Mouse (Mus musculus) hindbrain, embryonic 12.5 days (tissue): Measurements from ENCODE around the gene Lmna. TPM values are rescaled to one million over a fixed set of nuclear protein-coding genes. Genes with fewer than 3 reads are reported as not detected.

ENCODE experiments used
- ATAC-seq: fragments of 200-750 bp; cut with Nextera tagmentation; 2 replicates; pipeline ENCODE4 v1.8.0; 2017; ENCODE audit warnings: moderate TSS enrichment; ENCODE audit not compliant: low FRiP score
- H3K27ac ChIP-seq: fragments of 300-500 bp; sonication (generic); 2 replicates; pipeline ENCODE4 v1.5.1; 2016; ENCODE audit warnings: mild to moderate bottlenecking
- H3K27me3 ChIP-seq: fragments of 300-500 bp; sonication (generic); 2 replicates; pipeline ENCODE4 v1.6.1; 2016; ENCODE audit warnings: mild to moderate bottlenecking
- H3K36me3 ChIP-seq: fragments of 300-500 bp; sonication (generic); 2 replicates; pipeline ENCODE4 v1.6.1; 2016; ENCODE audit warnings: mild to moderate bottlenecking
- H3K4me1 ChIP-seq: fragments of 300-500 bp; sonication (generic); 2 replicates; pipeline ENCODE4 v1.6.1; 2016
- H3K4me2 ChIP-seq: fragments of 300-500 bp; sonication (generic); replicated peaks from 2 replicates; pipeline ENCODE4 v1.6.1; 2016; ENCODE audit warnings: mild to moderate bottlenecking
- H3K4me3 ChIP-seq: fragments of 300-500 bp; sonication (generic); 2 replicates; pipeline ENCODE4 v1.5.1; 2016; ENCODE audit warnings: mild to moderate bottlenecking
- H3K9ac ChIP-seq: fragments of 300-500 bp; sonication (generic); 2 replicates; pipeline ENCODE4 v1.6.1; 2016; ENCODE audit warnings: mild to moderate bottlenecking, moderate library complexity
- H3K9me3 ChIP-seq: fragments of 300-500 bp; sonication (generic); replicated peaks from 2 replicates; pipeline ENCODE4 v1.6.1; 2016; ENCODE audit warnings: mild to moderate bottlenecking
- WGBS: fragments of 180-500 bp; shearing (Covaris S2); methylation state at CpG from one replicate; pipeline ENCODE4 v1.1.7; 2016; 5-methylcytosine and 5-hydroxymethylcytosine counted together
- polyA plus RNA-seq: library from polyadenylated mRNA; unstranded; fragments of >200 nt; fragmentation: Nextera tagmentation; extraction: Ambion mirVana; gene quantifications from 2 replicates; pipeline ENCODE4 v1.2.1, GENCODE M21; 2016

Gene Lmna
- polyA plus RNA-seq, 1 experiment from 2014 or later, result 48.9 TPM

- no peaks in the 10 kb centered on the region for H3K27me3 ChIP-seq
- ATAC-seq, result no peak
- 80% methylated on average over 7 of the region's 7 CpGs for WGBS
- no peak overlapping the region for H3K27ac ChIP-seq
- H3K4me1 ChIP-seq, result peaks cover 44% of the 10 kb centered on the region
- H3K4me3 ChIP-seq, result no peak overlapping the region
- no peaks in the 10 kb centered on the region for H3K9me3 ChIP-seq
- H3K4me2 ChIP-seq, result no peak overlapping the region
- H3K9ac ChIP-seq, result no peak overlapping the region
- H3K36me3 ChIP-seq, result no peaks in the 10 kb centered on the region
These were observed 3.9 kb upstream of the Lmna start for GRCm38 (mm10) chr3:88513546-88514115.

DNA sequence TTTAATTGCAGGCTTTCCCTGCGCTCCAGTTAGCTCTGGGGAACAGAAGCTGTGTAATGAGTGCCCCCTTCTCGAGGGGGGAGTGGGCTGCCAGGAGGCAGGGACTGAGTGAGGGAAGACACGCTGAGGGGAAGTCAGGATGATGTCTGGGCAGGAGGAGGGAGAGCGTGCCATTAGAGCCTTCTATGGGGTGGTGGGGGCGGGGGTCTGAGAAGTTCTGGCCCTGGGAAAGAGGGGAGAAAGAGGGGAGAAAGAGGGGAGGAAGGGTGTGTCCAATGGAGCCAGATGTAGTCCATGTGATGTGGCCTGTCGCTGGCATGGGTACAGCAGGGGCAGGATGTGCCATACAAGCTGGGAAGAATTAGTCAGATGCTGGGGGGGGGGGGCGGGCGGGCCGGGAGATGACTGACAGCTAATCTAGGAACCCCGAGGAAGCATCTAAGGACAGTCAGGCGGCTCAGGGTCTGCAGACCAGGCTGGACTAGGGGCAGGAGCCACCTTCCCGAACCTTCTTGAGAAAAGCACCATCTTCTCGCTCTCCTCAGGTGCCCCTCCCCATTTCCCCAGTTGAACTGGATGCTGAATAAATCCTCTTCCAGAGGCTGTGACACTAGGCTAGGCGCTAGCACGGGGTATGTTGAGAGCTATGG lies 3.3 kb upstream of the Lmna start:
- Histone ChIP-seq H3K4me1 (peaks cover 44% of the 10 kb centered on the region), H3K36me3 (no peaks in the 10 kb centered on the region), H3K9me3 (no peaks in the 10 kb centered on the region), H3K4me3 (no peak overlapping the region), H3K27me3 (no peaks in the 10 kb centered on the region), H3K27ac (peak overlapping the region; percentile 53; the same call in 1 of the 2 replicates), H3K4me2 (no peak overlapping the region), H3K9ac (peak overlapping the region; percentile 35; the same call in 1 of the 2 replicates)
- no peak for ATAC-seq
- WGBS, result 42% methylated on average over 14 of the region's 15 CpGs

DNA sequence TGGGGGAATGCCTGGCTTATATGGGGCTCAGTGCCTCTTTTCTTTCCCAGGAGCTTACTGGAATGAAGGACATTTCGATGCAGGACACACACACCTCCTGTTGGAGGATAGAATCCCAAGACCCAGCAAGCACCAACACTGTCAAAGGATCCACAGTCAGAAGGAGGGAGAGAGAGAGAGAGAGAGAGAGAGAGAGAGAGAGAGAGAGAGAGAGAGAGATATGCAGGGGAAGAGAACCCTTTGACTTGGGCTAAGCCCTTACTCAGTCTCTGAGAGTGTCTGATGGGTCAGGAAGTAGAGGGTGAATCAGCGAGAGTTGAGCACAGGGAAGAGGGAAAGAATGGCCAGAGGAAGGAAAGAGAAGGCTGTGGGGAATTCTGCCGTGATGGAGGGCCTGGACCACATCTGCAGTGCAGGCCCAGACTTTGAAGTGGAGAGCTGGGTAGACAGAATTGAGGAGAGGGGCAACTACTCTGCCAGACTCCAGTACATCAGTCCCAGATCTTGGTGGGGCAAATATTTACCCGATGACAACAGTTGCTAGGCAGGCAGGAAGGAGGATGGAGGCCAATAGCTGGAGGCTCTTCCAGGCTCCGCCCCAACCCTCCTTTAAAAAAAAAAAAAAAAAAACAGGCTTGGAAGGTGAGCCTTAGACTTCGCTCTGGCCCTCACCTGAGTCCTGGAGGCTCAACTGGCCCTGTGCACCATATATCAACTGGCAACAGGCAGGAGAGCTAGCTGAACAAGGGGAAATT lies 2.6 kb upstream of the Lmna start:
- H3K27me3 ChIP-seq, result no peaks in the 10 kb centered on the region
- ATAC-seq, result no peak
- H3K36me3 ChIP-seq, result no peaks in the 10 kb centered on the region
- H3K27ac ChIP-seq, result peak overlapping the region; percentile 53
- no peak overlapping the region for H3K4me3 ChIP-seq
- no peak overlapping the region for H3K4me2 ChIP-seq
- H3K9ac ChIP-seq, result 0 out of 2 replicates have a peak overlapping the region, but pooled peaks have one; percentile 35
- H3K4me1 ChIP-seq, result peaks cover 44% of the 10 kb centered on the region
- WGBS, result 35% methylated on average over 6 of the region's 6 CpGs
- H3K9me3 ChIP-seq, result no peaks in the 10 kb centered on the region

DNA sequence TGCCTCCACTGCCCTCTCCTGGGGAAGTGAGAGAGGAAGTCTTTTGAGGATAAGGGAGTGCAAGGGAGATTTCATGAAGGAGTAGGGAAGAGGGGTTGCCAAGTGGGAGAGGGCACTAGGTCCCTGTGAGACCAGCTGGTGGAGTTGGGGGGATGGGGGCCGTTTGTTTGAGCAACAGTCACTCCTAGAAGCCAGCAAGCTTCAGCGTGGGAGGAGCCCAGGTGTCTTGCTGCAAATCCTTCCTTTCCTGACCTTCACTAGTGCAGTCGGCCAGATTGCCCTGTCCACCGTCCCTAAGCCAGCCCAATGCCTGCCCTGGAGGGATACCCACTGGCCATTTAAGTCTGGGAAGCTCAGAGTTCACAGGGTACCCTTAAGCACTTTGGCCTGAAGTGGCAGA lies 1.8 kb upstream of the Lmna start:
- H3K4me2 ChIP-seq, result no peak overlapping the region
- no peak overlapping the region for H3K27ac ChIP-seq
- 62% methylated on average over 4 of the region's 4 CpGs for WGBS
- H3K9me3 ChIP-seq, result no peaks in the 10 kb centered on the region
- peaks cover 44% of the 10 kb centered on the region for H3K4me1 ChIP-seq
- H3K9ac ChIP-seq, result no peak overlapping the region
- H3K27me3 ChIP-seq, result no peaks in the 10 kb centered on the region
- no peak overlapping the region for H3K4me3 ChIP-seq
- ATAC-seq, result no peak
- no peaks in the 10 kb centered on the region for H3K36me3 ChIP-seq

DNA sequence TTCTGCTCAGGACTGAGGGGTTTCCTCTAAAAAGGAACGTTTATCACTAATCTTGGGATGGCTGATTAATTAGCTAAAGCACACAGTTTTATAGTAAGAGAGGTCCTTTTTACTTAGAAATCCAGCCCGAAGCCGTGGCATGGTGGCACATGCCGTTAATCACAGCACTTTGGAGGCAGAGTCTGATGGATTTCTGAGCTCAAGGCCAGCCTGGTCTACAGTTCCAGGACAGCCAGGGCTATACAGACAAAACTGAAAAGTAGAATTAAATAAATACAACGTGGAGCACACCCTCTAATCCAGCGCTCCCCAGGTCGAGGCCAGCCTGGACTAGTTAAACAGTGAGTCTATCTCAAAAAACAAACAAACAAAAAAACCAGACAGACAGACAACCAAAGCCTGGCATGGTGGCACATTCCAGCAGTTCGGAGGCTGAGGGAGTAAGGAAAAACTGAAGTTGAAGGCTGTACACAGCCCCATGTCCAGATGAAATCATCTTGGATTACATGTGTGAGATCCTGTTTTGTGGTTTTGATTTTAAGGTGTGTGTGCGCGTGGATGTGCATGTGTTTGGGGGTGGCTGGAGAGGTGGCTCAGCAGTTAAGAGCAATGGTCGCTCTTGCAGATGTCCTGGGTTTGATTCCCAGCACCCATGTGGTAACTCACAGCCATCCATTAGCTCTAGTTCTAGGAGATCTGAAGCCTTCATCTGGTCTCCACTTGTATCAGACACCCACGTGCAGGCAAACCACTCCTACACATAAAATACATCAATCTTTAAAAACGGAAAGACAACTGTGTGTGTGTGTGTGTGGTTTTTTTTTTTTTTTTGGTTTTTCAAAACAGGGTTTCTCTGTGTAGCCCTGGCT lies 899 bp upstream of the Lmna start:
- H3K4me2 ChIP-seq, result peak overlapping the region; percentile 56
- ATAC-seq, result no peak
- no peaks in the 10 kb centered on the region for H3K9me3 ChIP-seq
- H3K9ac ChIP-seq, result peak overlapping the region; percentile 59
- no peaks in the 10 kb centered on the region for H3K36me3 ChIP-seq
- no peaks in the 10 kb centered on the region for H3K27me3 ChIP-seq
- peaks cover 44% of the 10 kb centered on the region for H3K4me1 ChIP-seq
- WGBS, result 56% methylated on average over 13 of the region's 13 CpGs
- H3K4me3 ChIP-seq, result peak overlapping the region; percentile 31
- H3K27ac ChIP-seq, result peak overlapping the region; percentile 91

- Histone ChIP-seq H3K27ac (peak overlapping the region; percentile 91), H3K9me3 (no peaks in the 10 kb centered on the region), H3K36me3 (no peaks in the 10 kb centered on the region), H3K4me2 (peak overlapping the region; percentile 56), H3K4me1 (peaks cover 47% of the 10 kb centered on the region), H3K9ac (peak overlapping the region; percentile 59), H3K4me3 (peak overlapping the region; percentile 31), H3K27me3 (peaks cover 2% of the 10 kb centered on the region)
- 73% methylated on average over 3 of the region's 3 CpGs for WGBS
- peak; percentile 33 for ATAC-seq
These were observed 506 bp downstream of the Lmna start for GRCm38 (mm10) chr3:88509250-88509649.

DNA sequence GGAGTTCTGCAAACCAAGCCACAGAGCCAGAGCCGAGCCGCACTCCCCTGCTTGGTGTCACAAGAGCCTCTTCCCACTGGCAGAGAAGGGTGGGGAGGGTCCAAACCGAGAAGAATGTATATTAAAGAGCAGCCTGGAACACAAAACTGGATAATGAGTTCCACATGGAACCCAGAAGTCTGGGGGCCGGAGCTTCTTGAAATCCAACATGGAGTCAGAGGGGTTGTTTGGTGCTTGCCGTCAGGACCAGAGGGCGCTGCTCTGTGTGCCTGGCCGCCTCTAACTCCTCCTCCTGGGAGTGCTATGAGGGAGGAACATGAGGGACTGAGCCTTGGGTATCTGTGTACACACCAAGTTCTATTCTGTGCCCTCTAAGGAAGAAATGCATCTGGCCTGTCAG lies 4.0 kb downstream of the Lmna start:
- H3K4me1 ChIP-seq, result peaks cover 43% of the 10 kb centered on the region
- H3K36me3 ChIP-seq, result no peaks in the 10 kb centered on the region
- no peak overlapping the region for H3K4me3 ChIP-seq
- H3K4me2 ChIP-seq, result no peak overlapping the region
- 48% methylated on average over 7 of the region's 7 CpGs for WGBS
- no peak overlapping the region for H3K9ac ChIP-seq
- ATAC-seq, result no peak
- H3K27ac ChIP-seq, result peak overlapping the region; percentile 2; the same call in 1 of the 2 replicates
- H3K9me3 ChIP-seq, result no peaks in the 10 kb centered on the region
- H3K27me3 ChIP-seq, result peaks cover 31% of the 10 kb centered on the region

DNA sequence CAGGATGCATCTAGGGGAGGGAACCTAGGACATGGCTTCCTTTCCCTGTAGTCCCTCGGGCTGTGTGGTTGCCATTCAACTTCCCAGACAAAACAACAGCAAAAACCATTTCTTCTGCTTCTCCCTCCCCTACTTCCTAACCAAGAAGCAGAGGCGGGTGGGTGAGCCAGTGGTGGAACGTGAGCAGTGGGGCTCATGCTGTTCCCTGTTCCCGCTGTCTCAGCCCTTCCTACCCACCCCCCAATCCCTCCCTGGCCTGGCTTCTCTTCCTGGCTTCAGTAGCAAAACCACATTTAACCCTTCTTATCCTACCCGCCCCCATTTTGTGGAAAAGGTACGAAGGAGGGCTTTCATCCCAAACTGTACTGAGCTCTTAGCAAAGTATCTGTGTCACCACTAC lies 4.7 kb downstream of the Lmna start:
- Histone ChIP-seq H3K27me3 (peaks cover 35% of the 10 kb centered on the region), H3K27ac (no peak overlapping the region), H3K4me1 (peaks cover 37% of the 10 kb centered on the region), H3K4me3 (no peak overlapping the region), H3K4me2 (0 out of 2 replicates have a peak overlapping the region, but pooled peaks have one; percentile 4), H3K9me3 (no peaks in the 10 kb centered on the region), H3K9ac (no peak overlapping the region), H3K36me3 (no peaks in the 10 kb centered on the region)
- ATAC-seq, result no peak
- WGBS, result 72% methylated on average over 6 of the region's 6 CpGs

DNA sequence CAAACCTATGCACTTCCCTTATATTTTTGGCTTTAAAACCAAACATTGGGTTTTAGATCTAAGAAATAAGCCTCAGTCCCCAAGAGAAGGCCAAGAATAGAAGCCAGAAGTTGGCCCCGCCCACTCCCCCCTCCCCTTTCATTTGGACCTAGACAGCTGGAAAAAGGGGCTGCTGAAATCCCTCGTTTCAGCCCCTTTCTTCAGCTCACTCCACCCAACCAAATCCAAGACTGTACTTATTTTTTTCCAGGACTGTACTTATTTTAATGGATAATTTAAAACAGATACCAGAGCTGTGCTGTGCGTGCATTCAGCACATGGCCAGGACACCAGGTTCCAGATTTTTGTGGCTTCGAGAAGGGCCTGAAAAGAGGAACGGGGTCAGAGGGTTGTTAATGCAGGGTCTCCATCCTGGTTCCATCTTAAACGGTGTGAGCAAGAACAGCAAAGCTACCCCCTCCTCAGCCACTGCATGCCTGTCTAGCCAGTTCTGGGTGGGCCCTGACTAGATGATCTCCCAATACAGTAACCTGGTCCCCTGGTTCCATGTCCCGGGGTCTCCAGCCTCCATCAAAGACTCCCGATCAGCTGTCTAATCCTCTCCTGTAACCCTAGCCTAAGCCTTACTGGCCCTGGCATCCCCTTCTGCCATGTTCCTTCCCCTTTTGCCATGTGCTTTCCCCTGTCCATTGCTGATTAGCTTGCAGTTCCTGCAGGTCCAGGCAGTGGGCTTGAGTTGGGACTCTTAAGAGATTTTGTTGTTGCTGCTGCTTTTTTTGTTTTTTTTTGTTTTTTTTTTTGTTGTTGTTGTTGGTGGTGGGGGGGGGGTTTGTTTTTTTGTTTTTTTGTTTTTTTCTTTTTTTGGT lies 5.6 kb downstream of the Lmna start:
- no peaks in the 10 kb centered on the region for H3K9me3 ChIP-seq
- H3K36me3 ChIP-seq, result no peaks in the 10 kb centered on the region
- H3K27ac ChIP-seq, result 0 out of 2 replicates have a peak overlapping the region, but pooled peaks have one; percentile 17
- no peak overlapping the region for H3K4me2 ChIP-seq
- no peak overlapping the region for H3K9ac ChIP-seq
- H3K27me3 ChIP-seq, result peaks cover 36% of the 10 kb centered on the region
- no peak for ATAC-seq
- 45% methylated on average over 8 of the region's 8 CpGs for WGBS
- no peak overlapping the region for H3K4me3 ChIP-seq
- peaks cover 28% of the 10 kb centered on the region for H3K4me1 ChIP-seq

DNA sequence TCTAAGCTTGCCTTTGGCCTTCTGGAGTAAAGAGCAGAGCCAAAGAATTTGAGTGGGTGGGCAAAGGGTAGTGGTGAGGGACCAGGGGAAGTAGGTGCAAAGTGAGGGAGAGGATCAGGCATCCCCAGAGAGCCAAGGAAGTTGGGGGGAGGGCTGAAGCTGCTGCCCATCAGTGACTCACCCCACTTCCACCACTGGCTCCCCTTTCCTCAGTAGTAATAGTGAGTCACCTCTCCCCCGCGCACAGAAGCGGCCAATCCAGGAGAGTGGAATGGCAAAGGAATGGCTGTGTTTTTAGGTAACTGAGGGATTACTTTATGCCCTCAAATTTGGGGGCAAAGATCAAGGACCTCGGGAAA lies 6.3 kb downstream of the Lmna start:
- H3K27me3 ChIP-seq, result peaks cover 36% of the 10 kb centered on the region
- WGBS, result 22% methylated on average over 4 of the region's 4 CpGs
- H3K4me3 ChIP-seq, result peak overlapping the region; percentile 65
- peak overlapping the region; percentile 99 for H3K4me2 ChIP-seq
- no peaks in the 10 kb centered on the region for H3K36me3 ChIP-seq
- H3K4me1 ChIP-seq, result peaks cover 28% of the 10 kb centered on the region
- H3K9me3 ChIP-seq, result no peaks in the 10 kb centered on the region
- H3K27ac ChIP-seq, result peak overlapping the region; percentile 57; the same call in 1 of the 2 replicates
- ATAC-seq, result 0 out of 2 replicates have a peak, but pooled peaks have one; percentile 7
- no peak overlapping the region; the same call in 1 of the 2 replicates for H3K9ac ChIP-seq
